Mouse (Mus musculus) leukemia stem cell, adult 10-12 weeks (primary cell): ENCODE measurements around the gene Abca17. TPM values are rescaled to one million over a fixed set of nuclear protein-coding genes. Genes with fewer than 3 reads are reported as not detected.

ENCODE experiments used
- polyA plus RNA-seq: library from polyadenylated mRNA; stranded (reverse); fragments of >175 nt; gene quantifications from 2 replicates; pipeline ENCODE4 v1.2.3, GENCODE M21; 2012; ENCODE audit warnings: low replicate concordance

Abca17 gene
- not detected in 2 replicates for polyA plus RNA-seq

GRCm38 (mm10) chr17:24350926-24351759, at the start of gene Abca17:
Gene Abca17, minus strand, starts transcription at chr17:24351068.

GRCm38 (mm10) chr17:24351760-24352357, 991 bp upstream of the Abca17 start, which contains the start of gene Abca3:
Gene Abca3, plus strand, starts transcription at chr17:24351950.

GRCm38 (mm10) chr17:24251320-24252069, 99.4 kb downstream of the Abca17 start, which contains the start of gene Ccnf:
Gene Ccnf, minus strand, starts transcription at chr17:24251484.

GRCm38 (mm10) chr17:24220435-24221411, 130.1 kb downstream of the Abca17 start, which contains the start of gene Tedc2:
Gene Tedc2, minus strand, starts transcription at chr17:24220851.

Other genes starting within 250 kb of the Abca17 start
- gene Pdpk1, start 200.1 kb downstream of the Abca17 start, polyA plus RNA-seq, result 36.7 and 219 TPM in 2 replicates
- gene Amdhd2, start 187.3 kb downstream of the Abca17 start, polyA plus RNA-seq, result 41.0 and 42.5 TPM in 2 replicates
- gene Atp6v0c, start 181.4 kb downstream of the Abca17 start, polyA plus RNA-seq, result 55.4 and 483 TPM in 2 replicates
- 4.3 and 11.2 TPM in 2 replicates for gene Tbc1d24, start 145.5 kb downstream of the Abca17 start, polyA plus RNA-seq
- 0.67 and 1.5 TPM in 2 replicates for gene Ntn3, start 141.5 kb downstream of the Abca17 start, polyA plus RNA-seq
- gene Tedc2, start 130.2 kb downstream of the Abca17 start, polyA plus RNA-seq, result 20.8 and 26.4 TPM in 2 replicates
- 65.1 and 76.8 TPM in 2 replicates for gene Ccnf, start 99.6 kb downstream of the Abca17 start, polyA plus RNA-seq
- gene Abca3, start 882 bp upstream of the Abca17 start, polyA plus RNA-seq, result 33.9 and 35.9 TPM in 2 replicates
- gene Rnps1, start 63.5 kb upstream of the Abca17 start, polyA plus RNA-seq, result 278 and 467 TPM in 2 replicates
- gene Eci1, start 75.6 kb upstream of the Abca17 start, polyA plus RNA-seq, result 47.6 and 50.3 TPM in 2 replicates
- 0.41 TPM in 1 of 2 replicates, not detected in the other for gene Dnase1l2, start 92.0 kb upstream of the Abca17 start, polyA plus RNA-seq
- gene E4f1, start 119.2 kb upstream of the Abca17 start, polyA plus RNA-seq, result 21.8 and 23.0 TPM in 2 replicates
- 86.0 and 114 TPM in 2 replicates for gene Pgp, start 119.3 kb upstream of the Abca17 start, polyA plus RNA-seq
- 0.56 and 0.61 TPM in 2 replicates for gene Bricd5, start 122.8 kb upstream of the Abca17 start, polyA plus RNA-seq
- gene Mlst8, start 128.0 kb upstream of the Abca17 start, polyA plus RNA-seq, result 6.4 and 15.9 TPM in 2 replicates
- gene Caskin1, start 137.5 kb upstream of the Abca17 start, polyA plus RNA-seq, result 0.03 TPM in 1 of 2 replicates, not detected in the other
- 121 and 190 TPM in 2 replicates for gene Traf7, start 176.9 kb upstream of the Abca17 start, polyA plus RNA-seq
- 0.14 and 1.1 TPM in 2 replicates for gene Rab26, start 183.1 kb upstream of the Abca17 start, polyA plus RNA-seq
- 8.9 and 14.3 TPM in 2 replicates for gene Pkd1, start 198.8 kb upstream of the Abca17 start, polyA plus RNA-seq